Mouse (Mus musculus): ENCODE data around the gene Fam20b.

Fam20b gene

DNA sequence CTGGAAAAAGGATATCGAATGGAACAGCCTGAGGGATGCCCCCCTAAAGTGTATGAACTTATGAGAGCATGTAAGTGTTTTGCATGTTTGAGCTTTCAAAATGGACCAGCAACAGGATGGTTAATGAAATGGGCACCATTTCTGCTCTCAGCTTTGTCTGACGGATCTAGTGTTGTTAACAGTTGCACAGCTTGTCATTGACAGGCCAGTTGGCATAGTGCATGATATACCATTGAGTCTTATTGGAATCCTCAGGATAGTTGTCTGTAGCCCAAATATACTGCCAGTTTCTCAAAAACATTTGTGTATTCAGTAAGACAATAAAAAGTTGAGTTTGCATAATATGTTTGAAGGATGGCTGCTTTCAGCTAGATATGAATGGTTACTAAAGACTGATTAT lies 83.7 kb downstream of the Fam20b start:
- no peak for DNase-seq (ENCODE audit: low spot score in 2 of 2)

DNA sequence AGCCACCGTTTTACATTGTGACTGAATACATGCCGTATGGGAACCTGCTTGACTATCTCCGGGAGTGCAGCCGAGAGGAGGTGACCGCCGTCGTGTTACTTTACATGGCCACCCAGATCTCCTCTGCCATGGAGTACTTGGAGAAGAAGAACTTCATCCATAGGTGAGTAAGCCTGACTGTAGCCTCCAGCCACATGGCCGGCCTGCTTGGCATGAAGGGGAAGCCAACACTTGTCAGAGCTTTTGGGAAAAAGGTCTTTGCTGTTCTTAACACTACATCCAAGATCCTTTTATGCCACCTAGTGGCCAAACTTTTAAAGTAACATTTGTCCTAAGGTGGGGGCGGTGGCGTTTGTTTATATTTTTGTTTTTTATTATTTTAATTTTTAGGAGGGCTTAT lies 85.8 kb downstream of the Fam20b start:
- no peak for DNase-seq (ENCODE audit: low spot score in 2 of 2)

DNA sequence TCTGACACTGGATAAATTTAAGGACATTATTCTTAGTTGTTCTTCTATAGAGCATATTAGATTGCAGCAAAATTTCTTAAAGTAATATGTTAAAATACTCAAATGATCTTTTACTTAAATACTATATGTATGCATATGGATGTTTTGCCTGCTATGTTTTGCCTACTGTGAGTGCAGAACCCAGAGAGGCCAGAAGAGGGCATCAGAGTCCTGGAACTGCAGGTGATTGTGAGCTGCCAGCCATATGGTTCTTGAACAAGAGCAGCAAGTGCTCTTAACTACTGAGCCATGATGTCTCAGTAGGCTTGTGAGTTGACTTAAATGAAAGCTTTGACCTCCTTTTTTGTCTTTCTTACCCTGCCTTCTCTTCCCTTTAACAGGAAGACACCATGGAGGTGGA lies 87.9 kb downstream of the Fam20b start:
- peak in 1 of 2 experiments; percentile 60 for DNase-seq (ENCODE audit: low spot score in 2 of 2)

DNA sequence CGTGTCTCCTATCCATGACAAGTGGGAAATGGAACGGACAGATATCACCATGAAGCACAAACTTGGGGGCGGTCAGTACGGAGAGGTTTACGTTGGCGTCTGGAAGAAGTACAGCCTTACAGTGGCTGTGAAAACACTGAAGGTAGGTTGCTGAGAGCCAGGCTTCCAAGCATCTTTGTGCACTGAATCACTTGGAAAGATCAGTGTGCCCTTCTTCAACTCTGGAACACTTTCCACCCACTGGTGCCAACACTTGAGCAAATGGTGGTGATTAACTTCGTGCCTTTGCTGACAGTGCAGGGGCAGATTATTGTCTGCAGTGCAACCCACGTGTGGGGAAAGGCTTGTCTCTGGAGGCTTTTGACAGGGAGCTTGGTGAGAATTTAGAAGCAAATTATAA lies 88.9 kb downstream of the Fam20b start:
- no peak for DNase-seq (ENCODE audit: low spot score in 2 of 2)
